Mouse (Mus musculus) MEL (cell line): ENCODE measurements at regions not wholly inside any gene's neighbourhood (a gene's known extent, or its start where the extent isn't known, plus 50 kb on each side); places are given as distances from the start of the nearest gene placed in this dataset.

Source experiments
- DNase-seq: peaks from one replicate; pipeline ENCODE4 v3.0.0; 2011; ENCODE audit warnings: low read depth, low spot score
- H3K27ac ChIP-seq: 2 replicates; pipeline ENCODE4 v1.5.1; 2012; ENCODE audit warnings: low read depth, mild to moderate bottlenecking, control low read depth, low read length, moderate library complexity; ENCODE audit not compliant: control insufficient read depth
- H3K27me3 ChIP-seq, 2 experiments: fragments of 150-350 bp in 1 of 2; sonication (generic) in 1 of 2; 2 replicates each; pipeline ENCODE4 v1.6.1; 2012; ENCODE audit warnings: low read length in 2 of 2, mild to moderate bottlenecking in 2 of 2, improper control_type of control experiment in 1 of 2, moderate library complexity in 1 of 2; ENCODE audit not compliant: insufficient read depth in 2 of 2, control insufficient read depth in 1 of 2
- H3K36me3 ChIP-seq, 2 experiments: 2 replicates each; pipeline ENCODE4 v1.6.1; 2012 to 2014; ENCODE audit warnings: low read length in 2 of 2, improper control_type of control experiment in 1 of 2, inconsistent platforms in 1 of 2, mild to moderate bottlenecking in 1 of 2; ENCODE audit not compliant: insufficient read depth in 2 of 2, control insufficient read depth in 1 of 2
- H3K4me1 ChIP-seq, 2 experiments: fragments of 150-350 bp in 1 of 2; sonication (generic) in 1 of 2; 2 replicates each; pipeline ENCODE4 v1.6.1; 2012; ENCODE audit warnings: low read length in 2 of 2, improper control_type of control experiment in 1 of 2, mild to moderate bottlenecking in 1 of 2; ENCODE audit not compliant: insufficient read depth in 2 of 2, control insufficient read depth in 1 of 2
- H3K4me3 ChIP-seq, 2 experiments: fragments of 150-350 bp in 1 of 2; sonication (generic) in 1 of 2; 2 replicates each; pipeline ENCODE4 v1.5.1; 2012; ENCODE audit warnings: low read depth in 2 of 2, low read length in 2 of 2, mild to moderate bottlenecking in 2 of 2, moderate library complexity in 2 of 2, control low read depth in 1 of 2, improper control_type of control experiment in 1 of 2; ENCODE audit not compliant: control insufficient read depth in 1 of 2, insufficient read depth in 1 of 2
- H3K79me2 ChIP-seq: 2 replicates; pipeline ENCODE4 v1.6.1; 2012; ENCODE audit warnings: mild to moderate bottlenecking, low read length, moderate library complexity; ENCODE audit not compliant: control insufficient read depth, poor library complexity, insufficient read depth
- H3K9ac ChIP-seq: 2 replicates; pipeline ENCODE4 v1.6.1; 2012; ENCODE audit warnings: low read depth, mild to moderate bottlenecking, control low read depth, low read length, moderate library complexity; ENCODE audit not compliant: control insufficient read depth, poor library complexity, severe bottlenecking
- H3K9me3 ChIP-seq: fragments of 150-350 bp; sonication (generic); replicated peaks from 2 replicates; pipeline ENCODE4 v1.6.1; 2012; ENCODE audit warnings: mild to moderate bottlenecking, low read length, improper control_type of control experiment, moderate library complexity; ENCODE audit not compliant: insufficient read depth
- CHD1 ChIP-seq: IDR thresholded peaks from 2 replicates; pipeline ENCODE4 v1.6.1; 2012; ENCODE audit warnings: low read depth, mild to moderate bottlenecking, inconsistent platforms, low read length, improper control_type of control experiment
- CHD2 ChIP-seq: IDR thresholded peaks from 2 replicates; pipeline ENCODE4 v1.6.1; 2011; ENCODE audit warnings: low read length, improper control_type of control experiment
- CTCF ChIP-seq, 3 experiments: IDR thresholded peaks in 2 of 3; conservative IDR thresholded peaks in 1 of 3; 2 replicates each; pipeline ENCODE4 v1.5.1; 2011 to 2012; ENCODE audit warnings: low read length in 3 of 3, low read depth in 2 of 3, mild to moderate bottlenecking in 2 of 3, improper control_type of control experiment in 1 of 3, inconsistent platforms in 1 of 3, mixed read lengths in 1 of 3, moderate library complexity in 1 of 3; ENCODE audit not compliant: control insufficient read depth in 1 of 3, insufficient read depth in 1 of 3, poor library complexity in 1 of 3, severe bottlenecking in 1 of 3
- E2F4 ChIP-seq: IDR thresholded peaks from 2 replicates; pipeline ENCODE4 v1.6.1; 2011; ENCODE audit warnings: low read depth, low read length, improper control_type of control experiment, borderline replicate concordance
- EP300 ChIP-seq, 2 experiments: IDR thresholded peaks; 2 replicates each; pipeline ENCODE4 v1.6.1; 2011; ENCODE audit warnings: improper control_type of control experiment in 2 of 2, low read length in 2 of 2, low read depth in 1 of 2, mild to moderate bottlenecking in 1 of 2
- GABPA ChIP-seq: IDR thresholded peaks from 2 replicates; pipeline ENCODE4 v1.6.1; 2012; ENCODE audit warnings: low read depth, mild to moderate bottlenecking, inconsistent platforms, low read length, improper control_type of control experiment, moderate library complexity
- HCFC1 ChIP-seq: IDR thresholded peaks from 2 replicates; pipeline ENCODE4 v1.6.1; 2012; ENCODE audit warnings: low read depth, mild to moderate bottlenecking, inconsistent platforms, low read length, improper control_type of control experiment, moderate library complexity
- KAT2A ChIP-seq: conservative IDR thresholded peaks from 2 replicates; pipeline ENCODE4 v1.6.1; 2012; ENCODE audit warnings: low read depth, low read length, improper control_type of control experiment, inconsistent platforms
- MAX ChIP-seq: IDR thresholded peaks from 2 replicates; pipeline ENCODE4 v1.6.1; 2011; ENCODE audit warnings: low read length, improper control_type of control experiment
- MAZ ChIP-seq: IDR thresholded peaks from 2 replicates; pipeline ENCODE4 v1.6.1; 2012; ENCODE audit warnings: low read depth, mild to moderate bottlenecking, inconsistent platforms, low read length, improper control_type of control experiment
- MEF2A ChIP-seq: IDR thresholded peaks from 2 replicates; pipeline ENCODE4 v1.6.1; 2014; ENCODE audit warnings: low read depth, mild to moderate bottlenecking, inconsistent platforms, low read length, improper control_type of control experiment; ENCODE audit not compliant: poor library complexity, insufficient replicate concordance, severe bottlenecking; ENCODE audit errors: extremely low read depth
- MXI1 ChIP-seq: IDR thresholded peaks from 2 replicates; pipeline ENCODE4 v1.6.1; 2011; ENCODE audit warnings: mild to moderate bottlenecking, low read depth, low read length, improper control_type of control experiment
- POLR2AphosphoS2 ChIP-seq: IDR thresholded peaks from 2 replicates; pipeline ENCODE4 v1.6.1; 2011; ENCODE audit warnings: low read length, improper control_type of control experiment
- POLR2AphosphoS5 ChIP-seq: IDR thresholded peaks from 2 replicates; pipeline ENCODE4 v1.6.1; 2012; ENCODE audit warnings: low read depth, borderline replicate concordance, mild to moderate bottlenecking, inconsistent platforms, low read length, moderate library complexity, mixed read lengths
- SIN3A ChIP-seq: IDR thresholded peaks from 2 replicates; pipeline ENCODE4 v1.6.1; 2012; ENCODE audit warnings: low read length, improper control_type of control experiment, inconsistent platforms
- SMC3 ChIP-seq: IDR thresholded peaks from 2 replicates; pipeline ENCODE4 v1.6.1; 2011; ENCODE audit warnings: low read depth, low read length, improper control_type of control experiment
- TAL1 ChIP-seq: IDR thresholded peaks from 2 replicates; pipeline ENCODE4 v1.6.1; 2012; ENCODE audit warnings: mild to moderate bottlenecking, inconsistent platforms, low read length, moderate library complexity, mixed read lengths
- TBP ChIP-seq: IDR thresholded peaks from 2 replicates; pipeline ENCODE4 v1.8.0; 2011; ENCODE audit warnings: low read depth, low read length, improper control_type of control experiment
- UBTF ChIP-seq: IDR thresholded peaks from 2 replicates; pipeline ENCODE4 v1.6.1; 2012; ENCODE audit warnings: low read depth, mild to moderate bottlenecking, inconsistent platforms, low read length, improper control_type of control experiment, moderate library complexity, borderline replicate concordance; ENCODE audit not compliant: insufficient read depth
- ZC3H11A ChIP-seq: IDR thresholded peaks from 2 replicates; pipeline ENCODE4 v1.6.1; 2012; ENCODE audit warnings: low read depth, mild to moderate bottlenecking, inconsistent platforms, low read length, improper control_type of control experiment
- ZMIZ1 ChIP-seq: IDR thresholded peaks from 2 replicates; pipeline ENCODE4 v1.6.1; 2012; ENCODE audit warnings: low read depth, mild to moderate bottlenecking, inconsistent platforms, low read length, improper control_type of control experiment, moderate library complexity
- ZNF384 ChIP-seq: IDR thresholded peaks from 2 replicates; pipeline ENCODE4 v1.6.1; 2012; ENCODE audit warnings: low read depth, mild to moderate bottlenecking, inconsistent platforms, low read length, improper control_type of control experiment

GRCm38 (mm10) chr8:8851271-8851670, 160.9 kb upstream of the Arglu1 start:
- Histone ChIP-seq H3K27ac (no peak overlapping the region), H3K9ac (no peak overlapping the region), H3K79me2 (no peaks in the 10 kb centered on the region), H3K36me3 (no peaks in the 10 kb centered on the region), H3K4me1 (no peaks in the 10 kb centered on the region), H3K4me3 (no peak overlapping the region), H3K27me3 (no peaks in the 10 kb centered on the region), H3K9me3 (no peaks in the 10 kb centered on the region)
- no peak for TF ChIP-seq UBTF
- TF ChIP-seq TAL1, result no peak
- no peak for TF ChIP-seq E2F4
- TF ChIP-seq MEF2A, result no peak
- no peak for TF ChIP-seq KAT2A
- no peak for TF ChIP-seq MAZ
- TF ChIP-seq CHD1, result no peak
- TF ChIP-seq POLR2AphosphoS2, result no peak
- DNase-seq, result no peak

GRCm38 (mm10) chr8:8850766-8851165, 160.4 kb upstream of the Arglu1 start:
- Histone ChIP-seq H3K27ac (no peak overlapping the region), H3K9ac (no peak overlapping the region), H3K27me3 (no peaks in the 10 kb centered on the region), H3K36me3 (no peaks in the 10 kb centered on the region), H3K4me1 (no peaks in the 10 kb centered on the region), H3K4me3 (no peak overlapping the region), H3K9me3 (no peaks in the 10 kb centered on the region), H3K79me2 (no peaks in the 10 kb centered on the region)
- DNase-seq, result no peak
- TF ChIP-seq SMC3 (no peak), ZC3H11A (no peak), EP300 (IDR thresholded peaks at IDR 0.05; ENCODE audit: low read depth in 1 of 2, low read length in 2 of 2) (no peak), ZMIZ1 (no peak), CHD1 (no peak), TAL1 (no peak)

- Histone ChIP-seq H3K4me3 (no peak overlapping the region), H3K79me2 (no peaks in the 10 kb centered on the region), H3K9ac (no peak overlapping the region), H3K27ac (no peak overlapping the region), H3K36me3 (no peaks in the 10 kb centered on the region), H3K9me3 (no peaks in the 10 kb centered on the region), H3K4me1 (no peaks in the 10 kb centered on the region), H3K27me3 (no peaks in the 10 kb centered on the region)
- DNase-seq, result no peak
- TF ChIP-seq POLR2AphosphoS2, result no peak
- no peak for TF ChIP-seq TBP
- no peak for TF ChIP-seq SIN3A
- TF ChIP-seq ZMIZ1, result no peak
- no peak for TF ChIP-seq KAT2A
- no peak for TF ChIP-seq HCFC1
- no peak for TF ChIP-seq CTCF (IDR thresholded peaks at IDR 0.05 in 2 of 3, conservative IDR thresholded peaks at IDR 0.05 in 1 of 3; ENCODE audit: control insufficient read depth in 1 of 3, insufficient read depth in 1 of 3, low read depth in 2 of 3, low read length in 3 of 3, poor library complexity in 1 of 3, severe bottlenecking in 1 of 3)
- TF ChIP-seq MAZ, result no peak
- TF ChIP-seq MAX, result no peak
- no peak for TF ChIP-seq CHD2
- TF ChIP-seq SMC3, result no peak
- TF ChIP-seq ZNF384, result no peak
- TF ChIP-seq MXI1, result no peak
- TF ChIP-seq GABPA, result no peak
- no peak for TF ChIP-seq POLR2AphosphoS5
Measured at GRCm38 (mm10) chr8:8847579-8847978, 157.3 kb upstream of the Arglu1 start.
